Mouse (Mus musculus) gonadal fat pad, adult 2 months (tissue): ENCODE data around the gene Abcc2. TPM values are rescaled to one million over a fixed set of nuclear protein-coding genes. Genes with fewer than 3 reads are reported as not detected.

Experiments used
- DNase-seq: peaks from one replicate; pipeline ENCODE4 v3.0.0-alpha.2; 2012; ENCODE audit warnings: low read depth
- polyA plus RNA-seq: library from polyadenylated mRNA; depleted of rRNA; stranded (reverse); fragments of >200 nt; gene quantifications from 2 replicates; pipeline ENCODE4 v1.2.3, GENCODE M21; 2012

Abcc2 gene
- polyA plus RNA-seq, 1 experiment: 0.14 TPM

GRCm38 (mm10) chr19:43851996-43852630 lies 70.1 kb downstream of the Abcc2 start:
- no peak for DNase-seq

- DNase-seq: no peak
Measured at GRCm38 (mm10) chr19:43852837-43853545, 71.0 kb downstream of the Abcc2 start.

DNA sequence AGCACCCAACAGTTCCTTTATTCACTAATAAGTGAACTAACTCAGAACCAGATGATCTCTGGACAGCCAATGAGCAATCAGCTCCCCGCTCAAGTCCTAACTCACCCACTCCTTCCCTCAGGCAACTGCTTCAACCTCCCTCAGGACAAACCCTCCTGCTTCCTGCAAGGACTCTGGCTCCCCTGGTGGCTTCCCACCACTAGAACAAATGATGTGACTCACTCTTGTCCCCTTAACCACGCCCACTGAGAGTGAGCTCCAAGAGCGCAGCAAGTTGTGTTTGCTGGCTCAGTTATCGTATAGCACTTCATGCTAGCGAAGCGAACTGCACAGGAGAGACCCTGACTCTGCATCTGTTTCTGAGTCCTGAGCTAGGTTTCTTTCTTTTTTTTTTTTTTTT lies 75.4 kb downstream of the Abcc2 start:
- no peak for DNase-seq

- DNase-seq: no peak
Measured at GRCm38 (mm10) chr19:43870418-43870817, 88.4 kb downstream of the Abcc2 start.

DNA sequence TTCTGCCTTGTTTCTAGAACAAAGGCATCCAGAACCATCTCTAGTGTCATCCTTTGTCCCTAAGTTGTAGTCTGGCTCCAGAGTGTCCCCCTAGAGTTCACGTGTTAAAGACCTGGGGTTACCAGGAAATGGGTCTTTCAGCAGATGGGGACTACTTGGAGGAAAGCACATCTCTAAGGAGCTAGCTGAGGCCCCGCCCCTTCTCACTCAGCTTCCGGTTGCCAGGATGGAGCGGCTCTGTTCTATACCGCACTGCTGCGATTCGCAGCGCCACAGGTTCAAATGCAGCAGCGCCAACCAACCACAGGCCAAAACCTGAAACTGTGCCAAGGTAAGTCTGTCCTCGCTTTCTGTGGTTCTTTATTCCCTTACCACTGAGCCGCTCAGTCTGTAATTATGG lies 92.4 kb downstream of the Abcc2 start:
- DNase-seq: no peak

- DNase-seq: no peak
Measured at GRCm38 (mm10) chr19:43875996-43876395, 94.0 kb downstream of the Abcc2 start.

DNA sequence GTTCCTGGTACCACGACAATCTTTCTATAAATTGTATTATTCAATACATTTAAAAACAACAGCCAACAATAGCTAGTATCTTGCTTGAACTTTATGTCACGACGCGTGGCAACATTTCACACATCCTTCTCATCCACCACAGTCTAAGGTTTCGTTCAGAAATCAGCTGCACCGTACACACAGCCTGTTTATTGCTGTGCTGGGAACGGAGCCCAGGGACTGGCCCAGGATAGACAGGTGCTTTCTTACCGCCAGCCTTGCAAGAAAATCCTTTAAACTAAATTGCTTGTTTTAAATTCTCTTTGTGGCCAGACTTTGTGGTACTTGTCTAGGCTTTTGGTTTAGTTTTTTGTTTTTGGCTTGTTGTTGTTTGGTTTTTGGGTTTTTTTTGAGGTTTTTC lies 95.4 kb downstream of the Abcc2 start:
- no peak for DNase-seq

DNA sequence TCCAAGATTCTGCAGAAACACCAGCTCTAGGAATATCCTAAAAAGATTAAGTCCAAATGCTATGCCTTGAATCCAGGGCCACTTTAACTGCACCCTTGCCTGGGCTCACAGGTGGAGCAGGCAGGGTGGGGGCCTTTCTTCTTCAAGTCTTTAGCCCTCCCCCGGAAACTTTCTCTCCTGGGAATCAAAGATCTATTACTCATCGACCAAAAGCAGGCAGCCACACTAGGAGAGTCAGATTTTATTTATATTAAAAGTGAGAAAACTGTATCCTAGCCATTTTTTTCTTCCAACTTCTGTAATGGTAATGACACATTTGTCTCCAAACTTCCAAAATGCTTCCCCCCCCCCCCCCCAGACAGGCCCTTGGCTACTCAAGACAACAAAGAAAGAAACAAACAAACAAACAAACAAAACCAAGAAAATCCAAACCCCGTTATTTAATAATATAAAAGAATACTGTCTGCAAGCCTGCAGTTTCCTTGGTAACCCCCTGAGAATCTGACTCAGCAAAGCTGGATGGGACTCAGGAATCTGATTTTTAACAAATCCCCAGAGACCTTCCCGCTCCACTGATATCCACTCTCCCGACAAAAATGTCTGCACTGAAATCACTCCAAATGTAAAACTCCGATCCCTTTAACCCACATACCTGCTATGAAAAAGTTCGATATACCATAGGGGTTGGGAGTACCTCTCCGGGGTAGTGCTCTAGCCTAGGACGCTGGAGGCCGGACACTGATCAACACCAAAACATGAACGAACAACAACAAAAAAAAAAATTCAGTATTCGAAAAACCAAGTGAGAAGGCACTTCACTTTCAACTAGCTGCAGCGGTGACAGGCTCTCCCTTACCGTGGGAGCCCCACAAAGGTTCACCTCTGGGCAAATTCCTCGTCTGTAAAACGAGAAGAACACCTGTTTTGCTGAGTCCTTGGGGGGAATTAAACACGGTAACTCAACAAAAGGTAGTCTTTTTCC lies 96.4 kb downstream of the Abcc2 start:
- no peak for DNase-seq

DNA sequence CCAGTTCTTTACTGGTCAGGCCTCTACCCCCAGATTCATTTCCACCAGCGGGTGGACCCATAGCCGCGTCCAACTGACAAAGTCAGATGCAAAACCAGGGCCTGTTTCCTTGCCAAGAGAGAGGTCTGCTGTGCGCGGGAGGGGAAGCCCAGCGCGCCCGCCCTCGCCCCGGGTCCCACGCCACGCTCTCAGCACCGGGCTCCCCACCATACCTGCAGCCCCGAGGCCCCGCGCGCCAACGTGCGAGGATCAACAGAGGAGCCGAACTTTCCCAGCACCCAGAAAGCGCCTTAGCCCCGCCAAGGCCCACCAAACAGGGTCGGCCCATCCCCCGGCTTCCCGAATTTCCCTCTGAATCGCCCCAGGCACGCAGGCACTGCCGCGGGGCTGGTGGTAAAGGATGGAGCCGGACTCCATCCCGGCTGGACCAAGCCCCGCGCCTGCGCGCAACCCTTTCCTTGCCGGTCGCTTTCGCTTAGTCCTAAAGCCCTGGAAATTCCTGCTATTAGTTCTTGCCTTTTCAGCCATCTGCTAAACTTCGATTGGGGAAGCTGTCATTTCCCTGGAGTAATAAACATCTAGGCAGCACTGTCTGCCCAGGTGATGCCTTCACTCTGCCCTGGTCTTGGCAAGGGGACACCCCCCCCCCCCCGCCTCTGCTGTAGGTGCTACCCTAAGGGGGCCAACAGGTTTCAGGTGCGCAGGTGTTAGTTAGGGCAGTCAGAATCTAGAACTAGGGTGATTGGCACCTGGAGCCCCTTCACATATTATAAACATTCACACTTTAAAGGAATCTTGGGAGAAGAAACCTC lies 97.6 kb downstream of the Abcc2 start:
- DNase-seq: no peak

DNA sequence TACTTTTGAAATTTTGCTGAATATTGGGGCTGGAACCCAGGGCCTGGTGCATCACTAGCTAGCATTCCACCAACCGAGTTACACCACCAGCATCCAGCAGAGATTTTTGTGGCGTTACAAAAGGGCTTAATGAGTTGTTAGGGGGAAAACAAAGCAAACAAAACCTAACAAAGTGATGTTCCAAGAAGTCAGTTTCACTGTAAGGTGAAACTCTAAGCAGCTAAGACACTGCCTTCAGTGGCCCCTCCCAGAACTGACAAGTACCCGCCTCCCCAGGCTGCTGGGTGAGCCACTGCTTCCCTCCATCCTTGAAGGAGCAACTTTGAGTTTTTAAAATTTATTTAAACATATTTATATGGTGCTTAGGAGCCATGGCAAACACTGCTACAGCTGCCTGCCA lies 98.4 kb downstream of the Abcc2 start:
- no peak for DNase-seq

- no peak for DNase-seq
Measured at GRCm38 (mm10) chr19:43881615-43882014, 99.6 kb downstream of the Abcc2 start.

GRCm38 (mm10) chr19:43882895-43883573 lies 101.0 kb downstream of the Abcc2 start:
- no peak for DNase-seq

DNA sequence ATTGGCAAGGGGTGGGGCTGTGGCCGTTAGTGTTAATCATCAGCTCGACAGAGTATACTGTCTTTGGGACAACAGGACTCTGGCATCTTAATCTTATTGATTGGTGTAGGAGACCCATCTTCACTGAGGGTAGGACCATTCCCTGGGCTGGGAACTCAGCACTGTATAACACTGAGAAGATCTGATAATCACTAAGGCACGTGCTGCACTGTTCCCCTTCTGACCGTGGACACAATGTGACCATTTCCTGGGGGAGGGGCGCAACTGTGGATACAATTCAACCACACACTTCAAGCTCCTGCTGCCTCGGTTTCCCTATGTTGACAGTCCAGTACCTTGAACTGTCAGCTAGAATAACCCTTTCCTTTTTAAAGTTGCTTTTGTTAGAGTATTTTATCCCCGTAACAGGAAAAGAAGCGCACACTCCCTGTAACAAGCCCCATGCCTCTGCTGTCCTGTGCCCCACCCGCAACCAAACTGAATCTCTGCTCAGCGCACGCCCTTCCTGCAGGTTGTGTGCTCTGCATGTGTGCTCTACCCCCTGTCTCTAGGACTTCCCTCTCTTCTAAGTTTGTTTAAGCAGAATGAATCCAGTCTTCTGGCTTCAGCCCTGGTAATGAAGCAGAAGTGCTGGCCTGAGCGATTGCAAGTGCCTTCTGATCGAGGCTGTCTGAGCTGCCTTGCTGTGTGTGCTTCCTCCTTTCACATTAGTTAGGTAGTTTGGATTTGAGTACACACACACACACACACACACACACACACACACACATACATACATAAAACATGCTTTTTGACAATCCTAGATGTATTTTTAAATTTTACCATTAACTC lies 102.9 kb downstream of the Abcc2 start:
- DNase-seq: no peak

- DNase-seq: no peak
Measured at GRCm38 (mm10) chr19:43886371-43887099, 104.5 kb downstream of the Abcc2 start.

DNA sequence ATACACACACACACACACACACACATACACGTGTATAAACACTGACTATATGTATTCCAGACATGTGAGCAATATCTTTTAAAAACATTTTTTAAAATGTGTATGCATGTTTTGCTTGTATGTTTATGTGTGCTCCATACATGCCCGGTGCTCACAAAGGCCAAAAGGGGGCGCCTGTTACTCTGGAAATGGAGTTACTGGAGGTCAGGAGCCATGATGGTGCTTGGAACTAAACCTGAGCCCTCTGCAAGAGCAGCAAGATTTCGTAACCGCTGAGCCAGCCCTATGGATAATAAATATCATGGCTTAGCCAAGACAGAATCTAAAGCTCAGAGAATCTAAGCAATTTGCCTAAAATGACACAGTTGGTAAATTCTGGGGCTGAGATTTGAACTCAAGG lies 105.2 kb downstream of the Abcc2 start:
- no peak for DNase-seq

- no peak for DNase-seq
Measured at GRCm38 (mm10) chr19:43887725-43888124, 105.7 kb downstream of the Abcc2 start.
